Mouse (Mus musculus) cerebellum, postnatal 25 days (tissue): Measurements from ENCODE around the gene Mapk8ip2.

Experiments
- DNase-seq, 2 experiments: peaks; one replicate each; pipeline ENCODE4 v3.0.0; 2021; ENCODE audit warnings: mixed read lengths in 2 of 2

The Mapk8ip2 gene

DNA sequence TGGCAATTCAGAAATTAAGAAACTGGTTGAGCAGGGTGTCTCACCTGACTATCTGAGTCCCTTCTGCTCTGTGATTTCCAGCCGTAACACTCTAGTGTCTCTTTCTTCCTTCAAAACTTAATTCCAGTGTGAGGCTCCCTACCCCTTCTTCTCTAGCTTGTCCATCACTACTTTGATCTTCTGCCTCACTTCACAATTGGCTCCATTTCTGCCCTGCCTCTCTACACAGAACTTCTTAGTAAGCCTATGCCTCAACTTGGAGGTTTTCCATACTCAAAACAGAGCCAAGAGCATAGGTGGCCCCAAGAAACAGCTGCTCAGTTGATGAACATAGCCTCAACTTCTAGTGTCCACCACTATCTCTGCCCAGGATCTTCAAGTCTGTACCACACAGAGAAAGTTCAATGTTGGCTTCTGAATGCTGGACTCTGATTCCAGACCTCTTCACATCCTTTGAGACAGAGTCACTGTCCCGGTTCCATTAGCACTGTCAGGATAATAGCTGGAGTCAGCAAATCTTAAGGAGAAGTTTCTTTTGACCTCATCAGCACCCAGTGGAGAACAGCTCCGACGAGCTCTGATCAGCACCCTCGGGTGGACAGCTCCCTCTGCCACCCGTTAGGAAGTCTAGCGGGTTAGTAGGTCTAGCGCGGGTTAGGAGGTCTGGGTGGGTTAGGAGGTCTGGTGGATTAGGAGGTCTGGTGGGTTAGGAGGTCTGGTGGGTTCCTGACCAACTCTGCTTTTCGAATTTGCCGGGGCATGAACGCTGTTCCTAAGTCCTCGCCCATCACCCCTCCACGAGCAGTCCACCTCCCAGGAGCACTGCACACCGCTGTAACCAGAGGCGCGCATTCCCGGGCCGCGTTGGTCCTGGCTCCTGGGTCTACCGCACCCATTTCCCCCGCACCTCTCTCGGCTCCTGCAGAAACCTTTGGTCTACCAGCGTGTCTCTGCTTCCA is 528 bp upstream of the Mapk8ip2 start:
- peak in 1 of 2 experiments; percentile 51 for DNase-seq

DNA sequence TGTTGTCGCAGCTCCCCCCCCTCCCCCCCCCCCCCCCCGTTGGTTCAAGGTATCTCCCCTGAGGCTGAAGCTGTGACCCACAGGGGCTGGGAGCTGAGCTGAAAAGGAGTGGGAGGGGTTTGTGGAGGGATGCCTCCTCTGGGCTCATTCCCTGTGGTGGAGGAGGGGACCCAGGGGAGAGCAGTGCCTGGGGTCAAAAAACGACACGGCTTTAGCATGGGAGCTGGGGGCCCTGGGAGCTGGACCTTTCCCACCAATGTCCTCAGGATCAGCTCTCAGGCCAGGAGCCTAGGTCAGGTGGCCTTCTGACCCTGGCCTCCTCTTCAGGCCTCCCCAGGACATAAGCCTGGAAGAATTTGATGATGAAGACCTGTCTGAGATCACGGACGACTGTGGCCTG is 1.1 kb downstream of the Mapk8ip2 start:
- DNase-seq: no peak

DNA sequence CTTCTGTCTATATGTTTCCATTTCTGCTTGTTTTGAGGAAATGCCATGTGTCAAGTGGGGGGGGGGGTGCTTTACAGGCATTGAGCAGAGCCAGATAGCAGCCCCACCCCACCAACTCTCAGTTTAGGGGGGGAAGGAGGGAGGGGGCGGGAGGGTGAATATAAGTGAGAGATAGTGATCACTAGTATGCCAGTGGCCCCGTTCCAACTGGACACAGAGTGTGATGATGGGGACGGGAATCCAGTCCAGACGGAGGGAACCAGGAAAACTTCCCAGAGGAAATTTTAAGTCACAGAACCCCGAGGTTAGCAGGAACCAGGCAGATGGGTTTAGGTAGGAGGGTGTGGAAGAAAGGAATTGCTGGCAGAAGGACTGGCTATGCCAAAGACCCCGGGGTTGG is 1.9 kb downstream of the Mapk8ip2 start:
- peak in 1 of 2 experiments; percentile 57 for DNase-seq

DNA sequence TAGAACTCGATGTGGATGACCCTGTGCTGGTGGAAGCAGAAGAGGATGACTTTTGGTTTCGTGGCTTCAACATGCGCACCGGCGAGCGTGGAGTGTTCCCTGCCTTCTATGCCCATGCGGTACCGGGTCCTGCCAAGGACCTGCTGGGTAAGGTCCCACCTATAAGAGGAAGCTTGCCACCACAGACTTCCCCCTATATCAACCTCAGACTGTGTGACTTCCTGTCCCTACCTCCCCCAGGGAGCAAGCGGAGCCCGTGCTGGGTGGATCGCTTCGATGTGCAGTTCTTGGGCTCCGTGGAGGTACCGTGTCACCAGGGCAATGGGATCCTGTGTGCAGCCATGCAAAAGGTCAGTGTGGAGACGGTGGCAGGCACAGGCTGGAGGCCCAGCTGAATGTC is 5.2 kb downstream of the Mapk8ip2 start:
- DNase-seq: no peak

DNA sequence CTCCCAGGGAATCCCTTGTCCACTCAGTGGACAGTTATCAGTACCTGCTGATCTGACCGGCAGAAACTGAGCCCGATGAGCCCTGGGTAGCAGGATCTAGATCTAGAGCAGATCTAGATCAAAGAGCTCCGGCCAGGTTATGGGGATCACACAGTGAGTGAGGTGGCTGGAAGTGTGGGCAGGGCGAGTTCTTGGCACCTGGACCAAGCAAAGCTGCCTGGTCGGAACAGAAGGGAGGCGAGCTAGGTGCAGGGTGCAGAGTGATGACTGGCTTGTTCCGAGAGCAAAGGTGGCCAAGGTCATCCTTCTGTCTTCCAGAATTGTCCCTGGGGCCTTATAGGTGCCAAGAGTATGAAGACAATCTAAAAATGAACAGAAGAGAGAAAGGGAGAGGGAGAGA is 6.1 kb downstream of the Mapk8ip2 start:
- DNase-seq: peak; percentile 56 to 61

DNA sequence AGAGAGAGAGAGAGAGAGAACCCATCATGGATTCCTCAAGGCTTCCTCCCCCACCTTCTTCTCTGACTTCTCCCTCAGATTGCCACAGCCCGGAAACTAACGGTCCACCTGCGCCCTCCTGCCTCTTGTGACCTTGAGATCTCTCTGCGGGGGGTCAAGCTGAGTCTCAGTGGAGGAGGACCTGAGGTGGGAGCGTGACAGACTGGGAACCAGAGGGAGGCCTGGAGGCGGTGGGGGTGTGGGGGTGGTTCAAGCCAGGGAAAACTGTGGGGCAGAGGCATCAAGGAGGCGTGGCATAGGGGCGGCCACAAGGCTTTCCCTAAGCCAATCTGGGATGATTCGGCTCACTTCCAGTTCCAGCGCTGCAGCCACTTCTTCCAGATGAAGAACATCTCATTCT is 6.6 kb downstream of the Mapk8ip2 start:
- peak; percentile 55 to 67 for DNase-seq

DNA sequence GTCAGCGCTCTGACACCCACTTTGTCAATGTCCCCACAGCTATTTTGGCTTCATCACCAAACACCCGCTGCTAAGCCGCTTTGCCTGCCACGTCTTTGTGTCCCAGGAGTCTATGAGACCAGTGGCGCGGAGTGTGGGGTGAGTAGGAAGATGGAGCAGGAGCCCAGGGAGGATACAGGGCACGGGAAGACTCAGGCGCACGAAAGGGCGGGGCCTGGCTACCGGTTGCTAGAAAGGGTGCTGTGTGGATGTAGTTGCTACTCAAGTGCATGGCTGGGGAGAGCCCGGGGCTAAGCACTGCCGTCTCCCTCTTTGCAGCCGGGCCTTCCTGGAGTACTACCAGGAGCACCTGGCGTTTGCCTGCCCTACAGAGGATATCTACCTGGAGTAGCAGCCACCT is 7.6 kb downstream of the Mapk8ip2 start:
- DNase-seq: no peak

DNA sequence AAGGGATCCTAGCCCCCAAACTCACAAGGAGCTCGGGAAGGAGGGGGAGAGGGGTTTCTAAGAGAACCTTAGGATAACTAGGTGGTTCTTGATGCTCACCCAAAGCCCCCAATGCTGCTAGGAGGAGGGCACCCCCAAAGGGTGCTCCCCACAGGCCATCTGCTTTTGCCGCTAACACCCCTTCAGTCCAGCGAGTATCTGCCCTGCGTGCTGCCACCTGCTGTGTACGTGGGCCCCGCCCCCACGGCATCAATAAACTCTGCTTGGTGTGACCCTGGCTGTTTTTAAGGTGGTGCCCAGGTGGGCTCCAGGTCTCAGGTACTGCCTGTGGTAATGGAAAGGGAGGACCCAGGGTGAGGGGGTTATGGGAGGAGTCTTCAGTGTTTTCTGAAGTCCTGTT is 8.5 kb downstream of the Mapk8ip2 start:
- DNase-seq: no peak

DNA sequence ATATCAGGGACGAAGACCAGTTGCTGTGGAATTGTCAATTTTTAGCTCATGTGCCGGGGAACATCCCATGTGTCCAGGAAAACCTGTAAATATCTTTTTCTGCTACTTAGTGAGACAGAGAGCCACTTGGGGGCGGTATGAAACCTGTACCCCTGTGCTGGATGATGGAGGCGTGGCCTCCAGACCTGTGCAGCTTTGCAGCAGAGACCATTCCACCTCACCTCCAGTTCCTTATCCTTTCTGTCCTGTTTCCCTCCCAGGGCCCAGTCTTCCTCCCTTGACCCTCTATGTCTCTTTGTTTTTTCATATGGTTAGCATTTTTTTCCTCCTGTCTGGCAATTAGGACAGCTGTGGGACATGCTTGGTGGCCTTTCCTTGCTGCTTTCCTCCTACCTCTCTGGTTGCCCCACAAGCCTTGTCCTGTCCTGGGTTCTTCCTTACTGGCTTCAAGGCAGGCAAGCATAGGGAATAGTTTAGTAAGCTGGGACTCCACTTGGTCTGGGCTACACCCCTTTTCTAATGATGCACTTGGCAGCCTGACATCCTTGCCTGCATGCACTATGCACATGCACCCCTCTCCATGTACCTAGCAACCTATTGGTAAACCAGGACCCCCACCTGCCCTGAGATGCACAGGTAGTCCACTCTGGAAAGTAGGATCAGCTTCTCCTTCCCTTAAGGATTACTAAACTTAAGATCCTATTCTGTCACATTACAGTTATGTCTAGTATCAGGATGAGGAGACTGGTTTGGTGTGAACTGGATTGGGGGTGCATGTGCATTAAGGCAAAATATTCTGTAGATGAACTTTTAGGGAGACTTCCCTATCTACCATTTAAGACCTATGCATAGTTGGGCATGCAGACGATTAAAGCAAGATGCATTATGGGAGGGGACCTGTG is 9.9 kb downstream of the Mapk8ip2 start:
- DNase-seq: peak in 1 of 2 experiments; percentile 49

DNA sequence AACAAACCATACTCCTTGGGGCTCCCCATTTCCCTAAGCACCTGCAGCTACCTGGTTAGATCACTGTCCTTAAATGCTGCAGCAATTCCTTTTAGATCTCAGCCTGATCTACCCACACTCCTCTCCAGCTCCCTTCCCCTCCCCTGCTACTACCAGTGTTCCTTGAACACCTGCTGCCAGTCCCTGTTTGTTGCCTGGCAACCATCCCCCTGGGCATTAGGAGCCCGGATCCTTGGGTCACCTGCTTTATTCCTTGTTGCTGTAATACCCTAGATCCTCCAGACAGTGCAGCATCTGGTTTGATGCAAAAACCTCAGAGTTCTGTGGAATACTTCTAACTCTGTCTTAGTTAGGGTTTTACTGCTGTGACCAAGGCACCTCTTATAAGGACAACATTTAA is 11.3 kb downstream of the Mapk8ip2 start:
- peak in 1 of 2 experiments; percentile 54 for DNase-seq

DNA sequence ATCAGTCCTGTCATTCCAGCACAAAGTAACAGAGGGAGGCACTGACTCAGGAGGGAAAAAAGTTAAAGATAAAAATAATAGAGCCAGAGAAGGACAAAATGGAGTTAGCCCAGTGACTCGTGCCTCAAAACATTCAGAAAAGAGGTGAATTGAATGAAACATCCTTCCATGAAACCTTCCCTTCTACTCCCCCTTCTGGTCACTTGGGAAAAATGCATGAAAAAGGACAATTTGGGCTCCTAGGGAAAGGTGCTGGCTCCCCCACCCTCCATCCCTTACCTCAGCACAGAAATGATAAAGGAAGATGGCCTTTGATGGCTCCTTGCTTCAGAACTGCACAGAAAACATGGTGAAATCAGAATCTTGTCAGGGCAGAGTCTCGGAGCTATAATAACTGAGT is 14.9 kb downstream of the Mapk8ip2 start:
- DNase-seq: peak in 1 of 2 experiments; percentile 54

DNA sequence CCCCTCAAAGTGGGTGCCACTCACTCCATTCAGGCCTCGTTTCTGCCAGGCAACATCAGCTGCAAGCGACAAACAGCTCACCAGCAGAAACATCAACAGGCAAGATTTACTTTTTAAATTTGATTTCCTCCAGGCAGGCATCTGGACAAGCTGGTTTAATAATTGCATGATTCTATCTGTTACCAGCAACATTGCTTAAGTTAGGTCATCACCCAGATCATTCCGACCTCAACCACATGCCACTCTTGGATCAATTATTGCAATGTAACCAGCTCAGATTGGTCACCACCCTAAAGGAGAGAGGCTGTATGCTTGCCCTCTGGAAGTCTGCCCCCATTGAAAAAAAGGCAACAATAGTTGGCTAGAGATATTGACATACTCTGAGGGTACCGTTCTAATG is 17.8 kb downstream of the Mapk8ip2 start:
- DNase-seq: no peak

DNA sequence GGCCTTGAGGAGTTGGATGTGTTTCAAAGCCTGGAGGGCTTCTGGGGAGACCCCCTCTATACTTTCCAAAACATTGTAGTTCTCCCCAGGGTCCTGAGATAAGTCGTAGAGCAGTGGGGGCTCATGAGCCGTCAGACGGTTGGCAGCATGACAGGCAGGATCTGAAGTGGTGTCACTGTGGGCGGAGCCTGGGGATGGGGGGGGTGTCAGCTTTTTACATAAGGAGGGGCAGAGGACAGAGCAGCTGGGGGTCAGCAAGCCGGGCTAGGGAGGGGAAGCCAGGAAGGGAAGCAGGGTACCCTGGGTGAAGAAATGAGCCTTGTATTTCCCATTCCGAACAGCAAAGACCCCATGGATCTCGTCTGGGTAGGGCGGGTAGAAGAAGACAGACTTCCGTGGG is 19.7 kb downstream of the Mapk8ip2 start:
- DNase-seq: no peak

DNA sequence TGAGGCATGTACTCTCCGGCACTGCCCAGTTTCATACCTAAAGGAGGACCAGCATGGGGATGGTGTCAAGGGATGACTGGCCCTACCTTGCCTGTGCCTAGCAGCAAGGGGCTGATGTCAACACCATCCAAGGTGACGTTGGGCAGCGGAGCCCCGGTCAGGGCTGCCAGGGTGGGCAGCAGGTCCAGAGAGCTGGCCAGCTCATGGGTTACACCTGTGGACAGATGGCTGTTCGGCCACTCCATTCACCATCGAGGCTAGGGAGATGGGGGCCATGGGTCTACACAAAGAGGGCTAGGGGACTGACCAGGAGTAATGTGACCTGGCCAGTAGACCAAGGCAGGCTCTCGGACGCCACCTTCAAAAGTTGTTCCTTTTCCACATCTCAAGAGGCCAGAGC is 20.2 kb downstream of the Mapk8ip2 start:
- DNase-seq: no peak

DNA sequence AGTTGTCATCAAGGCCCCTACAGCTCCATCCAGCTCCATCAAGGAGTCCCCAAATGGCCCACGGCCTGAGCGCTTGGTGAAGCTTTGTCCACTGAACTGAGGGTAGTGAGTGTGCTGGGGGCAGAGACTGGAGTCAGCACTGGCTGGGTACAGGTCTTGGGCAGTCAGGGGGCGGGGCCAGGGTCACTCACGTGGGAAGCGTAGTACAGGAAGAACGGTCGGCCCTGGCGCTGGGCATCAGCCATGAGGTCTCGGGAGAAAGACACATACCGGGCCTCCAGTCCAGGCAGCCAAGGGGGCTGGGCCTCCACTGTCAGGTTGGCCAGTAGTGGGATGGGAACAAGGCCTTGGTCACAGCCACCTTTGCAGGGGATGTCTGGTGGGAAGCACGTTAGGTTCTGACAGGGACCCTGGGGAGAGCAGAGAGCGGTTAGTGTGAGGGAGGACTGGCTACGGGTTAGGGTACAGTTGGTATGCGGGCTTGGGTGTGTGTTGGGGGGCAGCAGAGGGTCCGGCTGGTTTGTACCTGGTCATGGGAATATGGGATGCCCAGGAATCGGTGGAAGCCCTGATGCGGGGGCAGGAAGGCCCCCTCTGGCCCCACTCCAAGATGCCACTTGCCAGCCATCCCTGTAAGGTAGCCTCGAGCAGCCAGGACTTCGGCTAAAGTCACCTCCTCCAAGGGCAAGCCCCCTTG is 21.0 kb downstream of the Mapk8ip2 start:
- DNase-seq: peak in 1 of 2 experiments; percentile 56

DNA sequence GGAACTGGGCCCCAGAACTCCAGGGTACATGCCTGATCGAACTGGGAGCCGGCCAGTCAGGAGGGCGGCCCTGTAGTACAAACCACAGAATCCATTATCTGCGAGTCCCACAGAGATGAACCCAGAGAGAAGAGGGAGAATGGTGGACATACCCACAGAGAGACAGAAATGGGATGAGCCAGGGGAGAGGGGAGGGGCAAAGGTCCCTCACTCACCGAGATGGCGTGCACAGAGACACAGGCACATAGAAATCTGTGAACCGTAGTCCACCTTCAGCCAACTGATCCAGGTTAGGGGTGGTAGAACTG is 21.5 kb downstream of the Mapk8ip2 start:
- DNase-seq: no peak

DNA sequence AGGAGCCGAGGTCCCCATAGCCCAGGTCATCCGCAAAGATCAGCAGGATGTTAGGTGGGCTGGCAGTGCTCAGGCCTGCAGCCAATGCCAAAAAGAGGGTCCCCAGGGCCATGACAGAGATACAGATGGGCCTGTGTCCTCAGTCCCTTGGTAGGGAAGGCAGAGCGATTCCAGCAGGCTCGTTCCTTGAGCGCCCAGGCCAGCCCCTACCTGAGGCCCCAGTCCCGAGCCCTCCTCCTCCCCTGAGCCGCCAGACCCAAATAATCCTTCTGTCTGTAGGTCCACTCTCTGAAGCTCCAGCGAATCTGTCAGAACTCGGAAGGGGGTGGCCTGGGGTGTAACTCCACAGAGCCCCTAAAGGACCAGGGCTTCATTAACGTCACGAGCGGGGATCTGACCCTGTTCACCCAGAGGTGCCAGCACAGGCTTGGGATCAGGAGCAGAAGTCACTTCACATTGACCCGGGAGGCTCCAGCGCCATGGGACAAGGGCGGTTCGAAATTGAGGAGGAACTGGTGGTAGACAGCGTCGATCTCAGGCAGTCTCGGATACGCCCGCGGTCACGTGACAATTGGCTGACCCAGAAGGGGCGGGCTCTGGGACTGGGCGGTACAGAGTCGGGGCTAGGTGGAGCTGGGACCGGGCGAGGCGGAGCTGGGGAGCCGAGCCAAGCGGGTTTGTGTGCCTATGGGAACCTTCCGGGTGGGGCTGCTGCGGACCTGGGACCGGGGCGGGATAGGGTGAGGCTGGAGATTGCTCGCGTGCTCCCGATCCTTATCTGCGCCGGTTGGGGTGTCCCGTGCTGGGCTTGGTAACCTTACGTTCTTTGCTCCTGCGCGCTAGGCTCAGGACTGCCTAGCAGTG is 22.1 kb downstream of the Mapk8ip2 start:
- DNase-seq: peak; percentile 95 to 98

DNA sequence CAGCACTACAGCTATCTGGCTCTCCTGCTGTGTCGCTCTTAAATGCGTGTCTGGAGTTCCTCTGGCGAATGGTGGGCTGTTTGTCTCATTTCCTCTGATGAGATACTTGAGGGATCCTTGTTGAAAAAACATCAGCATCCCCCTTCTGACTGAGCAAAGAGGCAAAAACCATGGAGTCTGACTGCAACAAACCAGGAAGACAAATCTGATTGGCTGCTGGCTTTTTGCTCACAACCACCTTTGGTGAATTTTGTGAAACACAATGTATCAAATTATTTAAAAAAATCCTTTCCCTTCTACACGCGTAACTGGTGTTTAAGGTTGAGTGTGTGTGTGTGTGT is 22.7 kb downstream of the Mapk8ip2 start:
- DNase-seq: no peak

DNA sequence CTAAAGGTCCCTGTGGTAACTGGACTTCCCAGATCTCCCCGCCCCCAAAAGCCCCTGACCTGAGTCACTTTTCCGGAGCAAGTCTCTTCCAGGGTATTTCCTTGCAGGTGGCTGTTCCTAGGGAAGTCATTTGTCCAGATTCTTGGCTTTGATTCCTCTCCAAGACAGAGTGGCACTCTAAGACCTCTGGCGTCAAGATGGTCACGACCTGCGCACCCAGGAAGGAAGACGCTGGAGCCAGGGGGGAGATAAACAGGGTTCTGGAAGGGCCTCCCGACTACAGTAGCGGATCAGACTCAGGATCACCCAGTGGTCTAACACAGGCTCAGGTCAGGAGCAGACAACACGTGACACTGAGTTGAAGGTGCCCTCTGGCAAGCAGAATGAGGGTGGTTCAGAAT is 23.4 kb downstream of the Mapk8ip2 start, which contains the start of gene Arsa:
Gene Arsa, minus strand, starts transcription at position 335 of the 401 bp plus-strand sequence.
- peak in 1 of 2 experiments; percentile 27 for DNase-seq

DNA sequence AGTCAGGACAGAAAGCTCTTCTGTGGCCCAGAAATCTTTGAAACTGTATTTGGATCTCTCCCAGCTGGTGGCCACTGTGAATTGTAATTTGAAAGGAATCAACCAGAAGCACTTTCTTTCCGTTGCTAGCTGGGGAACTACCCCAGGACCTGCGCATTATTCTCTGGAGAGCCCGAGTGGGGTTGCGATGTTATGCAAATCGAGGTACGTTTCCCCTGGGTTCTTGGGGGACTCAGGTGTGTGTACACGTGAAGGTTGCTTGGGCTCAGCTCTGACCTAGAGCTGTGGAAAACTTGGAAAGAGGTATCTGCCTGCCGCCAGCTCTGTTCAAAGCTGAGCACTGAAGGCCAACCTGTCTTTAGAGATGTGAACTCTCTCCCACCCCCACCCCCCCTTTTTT is 24.1 kb downstream of the Mapk8ip2 start:
- peak in 1 of 2 experiments; percentile 16 for DNase-seq

DNA sequence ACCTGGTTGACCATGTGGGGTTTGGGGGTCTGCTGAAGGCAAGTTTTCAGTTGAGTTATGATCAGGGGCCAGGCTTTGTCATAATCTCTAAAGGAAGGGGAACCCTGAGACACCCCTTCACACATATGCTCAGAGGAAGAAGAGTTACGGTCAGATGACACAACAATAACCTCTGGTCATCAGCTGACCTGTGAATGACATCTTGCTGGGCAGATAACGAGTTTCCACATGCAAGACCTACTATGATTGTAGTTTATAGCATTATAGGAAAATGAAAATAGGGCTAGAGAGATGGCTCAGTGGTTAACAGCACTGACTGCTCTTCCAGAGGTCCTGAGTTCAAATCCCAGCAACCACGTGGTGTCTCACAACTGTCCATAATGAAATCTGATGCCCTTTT is 24.9 kb downstream of the Mapk8ip2 start:
- no peak for DNase-seq

DNA sequence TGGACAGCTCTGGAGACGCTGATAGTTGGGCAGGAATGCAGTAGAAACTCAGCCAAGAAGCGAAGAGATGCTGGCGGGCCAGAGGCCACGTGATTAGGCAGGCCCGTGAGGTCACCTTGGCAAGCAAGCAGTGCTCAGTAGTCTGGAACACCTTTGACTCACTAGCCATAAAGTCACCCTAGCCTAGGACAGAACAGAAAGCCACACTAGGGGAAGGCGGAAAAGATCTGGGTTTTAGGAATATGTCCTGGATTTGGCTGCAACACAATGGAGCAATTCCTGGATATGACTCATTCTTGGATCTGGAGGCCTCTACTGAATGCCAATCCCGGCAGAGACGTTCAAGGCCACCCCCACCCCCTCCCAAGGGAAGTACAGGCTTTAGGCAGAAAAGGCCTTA is 26.9 kb downstream of the Mapk8ip2 start:
- DNase-seq: peak; percentile 85
